Mouse (Mus musculus): ENCODE results near the gene Wars. TPM values are rescaled to one million over a fixed set of nuclear protein-coding genes. Genes with fewer than 3 reads are reported as not detected.

The Wars gene
- polyA plus RNA-seq, 2 experiments = 19.4 to 27.8 TPM

DNA sequence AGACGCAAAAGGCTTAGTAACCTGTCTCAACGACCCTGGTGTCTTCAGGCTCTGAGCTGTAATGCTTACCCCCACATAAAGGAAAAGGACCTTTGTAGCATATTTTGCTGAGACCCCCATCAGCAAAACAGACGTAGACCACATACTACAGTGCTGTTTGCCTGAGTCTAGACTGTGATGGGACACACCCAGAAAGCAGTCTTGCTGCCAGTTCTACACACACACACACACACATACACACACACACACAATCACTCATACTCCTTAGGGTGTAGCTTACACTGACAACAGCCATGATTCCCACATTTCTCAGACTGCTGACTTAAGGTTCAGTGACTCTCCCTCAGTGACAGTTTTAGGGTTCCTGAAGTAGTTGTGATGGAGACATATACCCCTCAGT, 12.8 kb downstream of the Wars start:
- H3K4me1 ChIP-seq (replicated peaks; ENCODE audit: control insufficient read depth in 2 of 2, insufficient read depth in 2 of 2, low read length in 1 of 2) = no peaks in the 10 kb centered on the region
- TF ChIP-seq CTCF (IDR thresholded peaks at IDR 0.05; ENCODE audit: low read depth) (no peak), EP300 (IDR thresholded peaks at IDR 0.05; ENCODE audit: low read depth) (no peak)
- H3K4me2 ChIP-seq (ENCODE audit: low read depth) = no peak overlapping the region
- DNase-seq (ENCODE audit: low read depth in 3 of 3, low spot score in 3 of 3) (no peak), ATAC-seq (ENCODE audit: insufficient read depth) (no peak)
- H3K9me3 ChIP-seq (ENCODE audit: control insufficient read depth, low read length) = no peaks in the 10 kb centered on the region
- no peaks in the 10 kb centered on the region for H3K27me3 ChIP-seq (ENCODE audit: control insufficient read depth, insufficient read depth, low read length)
- no peak overlapping the region for H3K27ac ChIP-seq
- WGBS (ENCODE audit: insufficient replicate concordance) = 72% methylated on average over 3 of the region's 3 CpGs
- H3K36me3 ChIP-seq (replicated peaks; ENCODE audit: control insufficient read depth, insufficient read depth, low read depth) = peaks cover 6% of the 10 kb centered on the region; the same call in 1 of the 2 replicates
- no peak overlapping the region for H3K9ac ChIP-seq (replicated peaks)
- no peak overlapping the region for H3K4me3 ChIP-seq (ENCODE audit: insufficient read depth in 1 of 2, low read depth in 2 of 2, low read length in 2 of 2)

DNA sequence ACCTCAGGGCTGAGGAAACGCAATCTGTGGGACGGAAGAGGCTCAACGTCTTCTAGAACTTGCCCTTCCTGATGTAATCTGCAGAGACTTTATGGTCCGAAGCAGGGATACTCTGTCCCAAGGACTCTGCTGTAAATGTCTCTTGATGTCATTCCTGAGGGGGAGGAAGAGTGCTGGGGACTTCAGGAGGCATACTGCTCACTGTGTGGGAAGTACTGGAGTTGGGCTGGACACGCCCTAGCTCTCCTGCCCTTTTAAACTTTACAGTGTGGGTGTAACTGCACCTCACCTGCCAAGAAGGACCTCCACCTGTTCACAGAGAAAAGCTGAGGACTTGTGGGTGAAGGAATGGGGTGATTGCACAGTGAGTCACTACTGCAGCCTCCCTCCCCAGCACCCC, 13.4 kb downstream of the Wars start:
- Histone ChIP-seq H3K36me3 (replicated peaks; ENCODE audit: control insufficient read depth, insufficient read depth, low read depth) (peaks cover 6% of the 10 kb centered on the region; the same call in 1 of the 2 replicates), H3K27ac (no peak overlapping the region), H3K4me1 (replicated peaks; ENCODE audit: control insufficient read depth in 2 of 2, insufficient read depth in 2 of 2, low read length in 1 of 2) (no peaks in the 10 kb centered on the region), H3K4me2 (ENCODE audit: low read depth) (no peak overlapping the region), H3K9me3 (ENCODE audit: control insufficient read depth, low read length) (no peaks in the 10 kb centered on the region), H3K9ac (replicated peaks) (no peak overlapping the region), H3K4me3 (ENCODE audit: insufficient read depth in 1 of 2, low read depth in 2 of 2, low read length in 2 of 2) (no peak overlapping the region), H3K27me3 (ENCODE audit: control insufficient read depth, insufficient read depth, low read length) (no peaks in the 10 kb centered on the region)
- WGBS (ENCODE audit: insufficient replicate concordance) = 84% methylated on average over 5 of the region's 5 CpGs
- no peak for TF ChIP-seq EP300 (IDR thresholded peaks at IDR 0.05; ENCODE audit: low read depth)
- no peak for TF ChIP-seq CTCF (IDR thresholded peaks at IDR 0.05; ENCODE audit: low read depth)
- no peak for DNase-seq (ENCODE audit: low read depth in 3 of 3, low spot score in 3 of 3)
- ATAC-seq (ENCODE audit: insufficient read depth) = no peak

DNA sequence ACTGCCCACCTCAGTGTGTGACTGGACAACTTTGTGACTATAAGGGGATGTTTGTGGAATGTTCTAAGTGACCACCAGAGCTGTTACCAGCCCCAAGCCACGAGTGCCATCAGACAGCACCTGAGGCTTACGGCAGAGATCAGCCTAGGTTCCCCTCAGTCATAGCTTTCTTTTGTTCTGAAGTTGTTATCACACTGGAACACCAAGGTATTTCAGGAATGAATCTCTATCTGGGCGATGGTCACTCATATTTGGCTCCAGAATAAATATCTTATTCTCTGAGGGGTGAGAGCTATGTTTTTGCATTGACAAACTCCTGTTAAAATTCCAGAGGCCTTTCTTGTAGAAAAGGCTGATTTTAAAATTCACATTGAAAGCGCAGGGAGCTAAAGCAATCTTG, 14.8 kb downstream of the Wars start:
- no peak overlapping the region for H3K4me3 ChIP-seq (ENCODE audit: insufficient read depth in 1 of 2, low read depth in 2 of 2, low read length in 2 of 2)
- H3K9me3 ChIP-seq (ENCODE audit: control insufficient read depth, low read length) = no peaks in the 10 kb centered on the region
- H3K27ac ChIP-seq = no peak overlapping the region
- no peak for TF ChIP-seq EP300 (IDR thresholded peaks at IDR 0.05; ENCODE audit: low read depth)
- no peak for TF ChIP-seq CTCF (IDR thresholded peaks at IDR 0.05; ENCODE audit: low read depth)
- no peak for ATAC-seq (ENCODE audit: insufficient read depth)
- H3K9ac ChIP-seq (replicated peaks) = no peak overlapping the region
- peaks cover 6% of the 10 kb centered on the region; the same call in 1 of the 2 replicates for H3K36me3 ChIP-seq (replicated peaks; ENCODE audit: control insufficient read depth, insufficient read depth, low read depth)
- H3K27me3 ChIP-seq (ENCODE audit: control insufficient read depth, insufficient read depth, low read length) = no peaks in the 10 kb centered on the region
- no peak for DNase-seq (ENCODE audit: low read depth in 3 of 3, low spot score in 3 of 3)
- no peak overlapping the region for H3K4me2 ChIP-seq (ENCODE audit: low read depth)
- 78% methylated on average over 4 of the region's 4 CpGs for WGBS (ENCODE audit: insufficient replicate concordance)
- H3K4me1 ChIP-seq (replicated peaks; ENCODE audit: control insufficient read depth in 2 of 2, insufficient read depth in 2 of 2, low read length in 1 of 2) = no peaks in the 10 kb centered on the region

DNA sequence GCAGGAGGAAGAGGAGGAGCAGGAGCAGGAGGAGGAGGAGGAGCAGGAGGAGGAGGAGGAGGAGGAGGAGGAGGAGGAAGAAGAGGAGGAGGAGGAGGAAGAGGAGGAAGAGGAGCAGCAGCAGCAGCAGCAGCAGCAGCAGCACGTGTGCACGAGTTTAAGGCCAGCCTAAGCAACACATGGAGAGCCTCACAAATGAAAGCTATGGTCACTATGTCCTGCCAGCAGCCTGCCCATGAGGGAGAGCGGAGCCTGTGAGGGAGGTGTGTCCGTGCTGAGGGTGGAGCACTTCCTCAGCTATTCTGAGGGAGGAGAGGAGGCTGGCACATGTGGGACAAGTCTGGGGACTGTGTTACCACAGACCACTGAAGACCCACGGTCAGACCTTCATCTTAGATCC, 20.9 kb downstream of the Wars start:
- TF ChIP-seq CTCF (IDR thresholded peaks at IDR 0.05; ENCODE audit: low read depth) (no peak), EP300 (IDR thresholded peaks at IDR 0.05; ENCODE audit: low read depth) (no peak)
- no peak overlapping the region for H3K27ac ChIP-seq
- H3K9me3 ChIP-seq (ENCODE audit: control insufficient read depth, low read length) = no peaks in the 10 kb centered on the region
- no peak overlapping the region for H3K4me2 ChIP-seq (ENCODE audit: low read depth)
- H3K27me3 ChIP-seq (ENCODE audit: control insufficient read depth, insufficient read depth, low read length) = no peaks in the 10 kb centered on the region
- H3K4me1 ChIP-seq (replicated peaks; ENCODE audit: control insufficient read depth in 2 of 2, insufficient read depth in 2 of 2, low read length in 1 of 2) = no peaks in the 10 kb centered on the region
- H3K4me3 ChIP-seq (ENCODE audit: insufficient read depth in 1 of 2, low read depth in 2 of 2, low read length in 2 of 2) = no peak overlapping the region
- H3K36me3 ChIP-seq (replicated peaks; ENCODE audit: control insufficient read depth, insufficient read depth, low read depth) = peaks cover 5% of the 10 kb centered on the region; the same call in 1 of the 2 replicates
- WGBS (ENCODE audit: insufficient replicate concordance) = 70% methylated on average over 5 of the region's 5 CpGs
- no peak overlapping the region for H3K9ac ChIP-seq (replicated peaks)
- no peak for ATAC-seq (ENCODE audit: insufficient read depth)
- no peak for DNase-seq (ENCODE audit: low read depth in 3 of 3, low spot score in 3 of 3)

GRCm38 (mm10) chr12:108869575-108869974, 24.4 kb downstream of the Wars start:
- 75% methylated on average over 2 of the region's 2 CpGs for WGBS (ENCODE audit: insufficient replicate concordance)
- Histone ChIP-seq H3K36me3 (replicated peaks; ENCODE audit: control insufficient read depth, insufficient read depth, low read depth) (peaks cover 5% of the 10 kb centered on the region; the same call in 1 of the 2 replicates), H3K4me1 (replicated peaks; ENCODE audit: control insufficient read depth in 2 of 2, insufficient read depth in 2 of 2, low read length in 1 of 2) (no peaks in the 10 kb centered on the region), H3K27ac (no peak overlapping the region), H3K9me3 (ENCODE audit: control insufficient read depth, low read length) (no peaks in the 10 kb centered on the region), H3K4me3 (ENCODE audit: insufficient read depth in 1 of 2, low read depth in 2 of 2, low read length in 2 of 2) (no peak overlapping the region), H3K27me3 (ENCODE audit: control insufficient read depth, insufficient read depth, low read length) (no peaks in the 10 kb centered on the region), H3K9ac (replicated peaks) (no peak overlapping the region), H3K4me2 (ENCODE audit: low read depth) (no peak overlapping the region)
- no peak for ATAC-seq (ENCODE audit: insufficient read depth)
- DNase-seq (ENCODE audit: low read depth in 3 of 3, low spot score in 3 of 3) = no peak
- peak; percentile 56 for TF ChIP-seq CTCF (IDR thresholded peaks at IDR 0.05; ENCODE audit: low read depth)
- no peak for TF ChIP-seq EP300 (IDR thresholded peaks at IDR 0.05; ENCODE audit: low read depth)

Measured in liver, embryonic 14.5 days (tissue).